Mouse (Mus musculus): ENCODE data around the gene Lipc.
A peak's percentile ranks its signal among the peaks of the same experiment; 100 is the strongest.

Gene Lipc

GRCm38 (mm10) chr9:70916516-70916915, 35.5 kb downstream of the Lipc start:
- DNase-seq (ENCODE audit: inconsistent age in 2 of 2, low spot score in 1 of 2): no peak

DNA sequence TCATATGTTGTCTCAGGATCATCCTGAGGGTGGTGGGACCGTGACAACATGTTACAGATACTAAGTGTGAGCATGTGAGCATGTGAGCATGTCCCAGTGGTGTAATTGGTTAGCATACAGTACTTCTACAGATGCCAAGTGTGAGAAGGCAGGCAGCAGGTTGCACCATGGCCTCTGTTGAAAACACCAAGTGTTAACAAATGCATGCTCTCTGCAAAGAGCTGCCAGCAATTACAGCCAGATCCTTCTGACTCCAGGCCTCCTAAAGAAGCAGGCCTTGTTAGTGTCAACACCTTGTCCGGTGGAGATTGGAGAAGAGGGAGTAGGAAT, 36.7 kb downstream of the Lipc start:
- no peak for DNase-seq (ENCODE audit: inconsistent age in 2 of 2, low spot score in 1 of 2)

- no peak for DNase-seq (ENCODE audit: inconsistent age in 2 of 2, low spot score in 1 of 2)
These were observed 37.2 kb downstream of the Lipc start for GRCm38 (mm10) chr9:70914659-70915355.

- DNase-seq (ENCODE audit: inconsistent age in 2 of 2, low spot score in 1 of 2): no peak
These were observed 40.9 kb downstream of the Lipc start for GRCm38 (mm10) chr9:70911163-70911562.

DNA sequence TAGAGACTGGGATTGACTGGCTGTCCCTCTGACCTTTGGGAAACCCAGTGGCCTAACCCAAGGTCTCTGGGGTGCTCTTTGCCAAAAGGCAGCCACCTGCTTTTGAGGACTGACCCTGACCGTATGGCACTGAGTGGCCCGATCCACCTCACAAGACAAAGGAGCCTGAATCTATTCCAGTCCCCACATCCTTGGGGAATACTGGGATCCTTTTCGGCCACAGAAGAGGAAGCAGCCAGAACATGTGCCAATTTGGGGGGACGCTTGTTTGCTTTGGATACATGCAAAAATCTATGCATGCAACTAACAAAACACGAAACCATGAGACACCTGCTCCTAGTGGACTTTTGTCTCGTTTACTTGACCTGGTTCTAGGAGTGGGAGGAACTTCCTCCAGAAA, 41.7 kb downstream of the Lipc start:
- peak; percentile 22 to 36 for DNase-seq (ENCODE audit: inconsistent age in 2 of 2, low spot score in 1 of 2)

DNA sequence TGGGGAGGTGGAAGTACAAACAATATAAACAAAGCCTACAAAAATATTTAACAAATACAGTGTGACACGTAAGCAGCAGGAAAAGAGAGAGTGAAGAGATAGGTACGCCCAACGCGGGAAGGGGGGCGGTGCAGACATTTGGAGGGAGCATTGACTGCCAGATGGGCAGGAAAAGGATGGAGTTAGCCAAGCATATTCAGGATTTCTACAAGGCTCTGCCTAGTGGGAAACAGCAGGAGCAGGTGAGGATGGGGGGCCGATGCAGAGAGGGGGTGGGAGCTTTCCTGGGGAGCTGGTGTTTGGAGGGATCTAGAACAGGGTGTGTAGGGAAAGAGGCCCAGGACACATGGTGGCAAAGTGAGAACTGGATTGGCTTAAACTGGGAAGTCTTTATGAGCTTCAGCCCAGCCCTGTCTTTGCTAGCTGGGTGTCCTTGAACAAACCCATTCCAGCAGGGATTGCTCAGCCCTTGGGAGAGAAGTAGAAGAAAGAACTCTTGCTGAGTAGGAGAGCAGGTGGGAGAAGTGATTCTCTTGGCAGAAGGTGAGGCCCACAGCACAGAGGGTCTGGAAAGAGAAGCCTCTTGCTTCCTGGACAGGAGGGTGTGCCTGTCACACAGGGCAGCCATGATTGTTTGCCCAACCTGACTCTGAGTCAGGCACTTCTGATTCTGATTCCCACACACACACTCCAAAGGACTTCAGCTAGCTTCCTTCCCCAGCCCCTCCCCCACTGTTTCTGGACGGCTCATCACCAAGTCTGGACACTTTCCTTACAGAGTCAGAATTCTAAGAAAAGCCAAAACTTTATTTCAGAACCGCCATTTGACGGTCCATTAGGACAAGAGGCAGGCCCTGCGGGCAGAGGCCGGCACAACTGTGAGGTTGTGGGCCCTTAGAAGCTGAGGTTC, 49.0 kb downstream of the Lipc start:
- DNase-seq (ENCODE audit: inconsistent age in 2 of 2, low spot score in 1 of 2): no peak

DNA sequence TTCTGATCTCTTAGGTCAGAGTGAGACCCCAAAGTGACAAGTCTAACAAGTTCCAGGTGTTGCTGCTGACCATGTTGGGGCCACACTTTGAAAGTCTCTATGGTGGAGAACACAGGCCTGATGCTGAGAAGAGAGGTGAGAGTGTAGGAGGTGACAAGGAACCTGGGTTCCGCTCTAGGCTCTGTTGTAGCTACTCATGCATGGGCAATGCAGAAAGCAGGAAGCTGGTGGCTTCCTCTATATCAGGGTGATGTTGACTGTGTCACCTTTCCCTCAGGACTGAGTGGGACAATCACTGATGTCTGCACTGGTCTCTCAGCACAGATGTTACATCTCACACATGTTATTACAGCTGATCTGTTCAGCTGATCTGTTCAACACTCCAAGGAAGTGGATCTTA, 57.8 kb downstream of the Lipc start:
- DNase-seq (ENCODE audit: inconsistent age in 2 of 2, low spot score in 1 of 2): no peak

DNA sequence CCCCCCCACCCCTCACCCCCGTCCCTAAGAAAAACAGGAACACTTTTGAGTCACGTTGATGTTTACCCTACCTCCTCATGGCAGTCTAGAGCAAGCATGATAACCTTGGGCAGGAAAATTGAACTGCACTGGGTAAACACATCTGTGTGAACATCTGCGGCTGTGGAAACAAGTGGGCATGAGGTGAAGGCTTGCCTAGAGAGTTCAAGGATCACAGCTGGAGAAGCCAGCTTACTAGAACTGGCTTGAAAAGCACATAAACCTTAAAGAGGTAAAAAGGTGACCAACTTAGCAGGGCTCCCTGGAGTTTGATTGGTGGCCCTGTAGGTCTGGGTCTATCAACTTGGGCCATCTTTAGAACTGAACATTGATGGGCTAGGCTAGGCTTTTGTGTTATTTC, 58.5 kb downstream of the Lipc start:
- no peak for DNase-seq (ENCODE audit: inconsistent age in 2 of 2, low spot score in 1 of 2)

- DNase-seq (ENCODE audit: inconsistent age in 2 of 2, low spot score in 1 of 2): no peak
These were observed 59.4 kb downstream of the Lipc start for GRCm38 (mm10) chr9:70892627-70893026.

DNA sequence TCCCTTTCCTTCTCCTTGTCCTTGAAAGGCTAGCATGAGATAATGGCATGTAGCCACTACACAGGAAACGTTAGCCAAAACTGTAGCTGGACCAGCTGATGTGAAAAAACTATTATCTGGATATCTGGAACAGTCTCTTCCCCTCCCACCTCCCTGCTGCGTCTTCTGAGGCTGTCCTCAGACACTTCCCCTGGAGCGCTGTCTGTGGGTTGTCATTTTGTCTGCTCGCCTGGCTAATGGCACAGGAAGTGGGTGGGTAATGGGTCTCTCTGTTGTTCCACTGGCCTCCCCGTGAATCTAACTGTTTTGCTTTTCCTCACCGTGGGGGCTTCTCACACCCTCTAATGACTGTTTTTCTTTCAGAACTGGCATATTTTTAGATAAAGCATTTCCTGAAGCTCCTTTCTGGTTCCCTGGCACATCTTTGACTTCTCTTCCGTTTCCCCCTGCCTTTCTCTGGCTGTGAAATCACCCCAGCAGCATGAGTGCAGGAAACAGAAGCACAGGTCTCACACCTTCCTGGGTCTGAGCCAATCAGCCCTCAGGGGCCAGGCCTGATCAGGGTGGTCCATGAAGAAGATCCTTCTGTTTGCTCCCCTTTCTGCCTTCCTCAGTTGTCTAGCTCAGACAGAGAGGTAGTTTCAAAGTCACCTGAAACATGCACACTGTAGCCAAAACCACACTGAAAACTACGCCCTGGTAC, 60.4 kb downstream of the Lipc start:
- peak; percentile 61 to 75 for DNase-seq (ENCODE audit: inconsistent age in 2 of 2, low spot score in 1 of 2)

DNA sequence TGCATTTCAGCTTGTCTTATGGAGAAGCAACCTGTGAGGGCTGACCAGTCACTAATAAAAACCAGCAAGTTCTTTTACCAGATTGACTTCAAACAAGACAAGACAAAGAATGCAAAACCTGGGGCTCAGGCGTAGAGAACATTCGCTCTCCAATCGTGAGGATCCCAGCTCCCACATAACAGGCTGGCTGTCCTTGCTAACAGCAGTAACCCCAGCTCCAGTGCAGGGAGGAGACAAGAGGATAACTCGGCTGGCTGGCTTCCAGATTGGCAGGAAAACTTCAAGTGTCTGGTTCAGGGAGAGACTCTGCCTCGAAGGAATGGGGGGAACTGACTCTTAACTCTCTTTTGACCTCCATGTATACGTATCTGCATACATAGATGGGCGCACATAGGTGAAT, 61.3 kb downstream of the Lipc start:
- DNase-seq (ENCODE audit: inconsistent age in 2 of 2, low spot score in 1 of 2): peak; percentile 34 to 59

DNA sequence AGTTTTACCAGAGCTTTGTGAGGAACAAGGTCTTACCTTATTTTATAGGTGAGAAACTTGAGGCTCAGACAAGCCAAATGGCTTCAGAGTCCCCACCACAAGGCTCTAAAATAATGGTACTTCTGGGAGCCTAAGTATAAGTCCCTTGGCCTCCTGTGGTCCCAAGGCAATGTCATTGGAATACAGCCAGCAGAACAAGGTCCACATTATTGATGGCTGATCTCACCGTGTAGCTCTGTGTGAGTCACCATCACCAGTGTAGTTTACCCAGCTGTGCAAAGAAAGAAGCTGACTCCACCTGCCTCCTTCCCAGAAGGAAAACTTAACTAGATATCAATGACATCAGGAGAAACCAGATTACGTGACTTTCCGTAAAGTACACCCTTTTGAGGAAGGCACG, 63.1 kb downstream of the Lipc start:
- peak; percentile 74 to 92 for DNase-seq (ENCODE audit: inconsistent age in 2 of 2, low spot score in 1 of 2)

DNA sequence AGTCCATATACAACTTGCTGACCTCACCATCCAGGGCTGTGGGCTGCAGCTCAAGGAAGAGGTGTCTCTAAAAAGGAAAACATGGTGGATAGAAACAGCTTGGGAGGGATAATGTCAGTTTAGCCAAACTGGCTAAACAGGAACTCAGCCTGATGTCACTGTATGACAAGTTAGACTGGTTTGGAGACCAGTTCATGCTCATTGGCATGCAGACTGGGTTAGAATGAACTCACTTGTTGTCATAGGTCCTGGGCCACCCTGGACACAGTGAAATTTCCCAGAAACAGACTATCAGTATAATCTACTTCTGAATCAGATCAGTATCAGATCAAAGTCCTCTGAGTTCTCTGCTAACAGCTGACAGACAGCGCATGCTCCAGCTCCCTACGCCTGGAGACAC, 63.5 kb downstream of the Lipc start:
- DNase-seq (ENCODE audit: inconsistent age in 2 of 2, low spot score in 1 of 2): no peak

DNA sequence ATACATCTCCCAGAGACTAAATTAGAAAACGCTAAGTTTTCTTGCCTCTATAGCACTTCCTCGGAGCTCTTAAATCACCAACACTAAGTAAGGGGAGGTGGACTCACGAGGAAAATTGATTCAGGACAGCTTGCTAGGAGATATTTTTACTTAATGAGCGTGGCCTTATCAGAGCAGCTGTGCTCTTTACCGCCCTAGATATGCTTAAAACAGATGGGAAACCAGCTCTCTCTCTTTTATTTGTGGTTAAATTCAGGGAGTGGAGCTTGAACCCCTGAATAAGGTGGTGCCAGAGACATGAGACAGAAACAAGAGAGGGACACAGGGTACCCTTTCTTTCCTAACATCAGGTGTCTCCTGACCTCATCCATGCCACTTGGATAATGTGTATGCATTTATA, 70.0 kb downstream of the Lipc start:
- DNase-seq (ENCODE audit: inconsistent age in 2 of 2, low spot score in 1 of 2): no peak

GRCm38 (mm10) chr9:70878823-70879222, 73.2 kb downstream of the Lipc start:
- DNase-seq (ENCODE audit: inconsistent age in 2 of 2, low spot score in 1 of 2): no peak

DNA sequence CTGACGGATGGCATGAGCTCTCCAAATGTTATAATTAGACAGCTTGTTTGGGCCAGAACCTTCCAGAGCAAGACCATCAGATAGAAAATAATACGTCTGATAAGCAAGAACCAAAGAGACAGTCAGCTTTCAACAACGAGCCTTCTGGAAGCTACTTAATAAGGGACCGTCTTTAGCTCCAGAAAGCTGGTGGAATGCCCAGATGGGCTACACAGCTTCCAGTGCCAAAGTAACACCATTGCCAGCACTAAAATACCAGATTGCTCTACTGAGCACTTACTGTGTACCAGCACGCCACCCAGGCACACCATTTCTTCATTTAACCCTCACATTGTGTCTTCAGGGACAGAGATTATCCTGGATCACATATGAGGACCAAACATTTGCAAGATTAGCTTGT, 73.9 kb downstream of the Lipc start:
- no peak for DNase-seq (ENCODE audit: inconsistent age in 2 of 2, low spot score in 1 of 2)

DNA sequence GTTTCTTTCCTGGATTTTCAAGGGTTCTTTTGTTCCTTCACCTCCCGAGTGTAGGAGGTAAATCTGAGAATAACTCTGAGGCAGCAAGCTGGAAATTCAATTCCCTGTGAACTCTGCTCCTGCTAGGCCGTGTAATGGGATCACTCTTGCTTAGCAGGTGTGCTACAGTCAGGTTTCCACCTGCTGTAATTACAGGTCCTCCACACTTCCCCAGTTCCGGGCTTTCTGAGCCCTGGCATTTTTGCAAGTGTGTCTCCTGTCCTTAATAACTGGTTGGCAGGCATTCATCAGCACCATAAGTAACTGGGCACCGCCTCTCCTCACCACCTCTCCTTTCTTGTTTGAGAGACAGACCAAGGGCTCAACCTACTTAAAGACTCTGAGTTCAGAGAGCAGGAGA, 76.5 kb downstream of the Lipc start:
- DNase-seq (ENCODE audit: inconsistent age in 2 of 2, low spot score in 1 of 2): no peak

DNA sequence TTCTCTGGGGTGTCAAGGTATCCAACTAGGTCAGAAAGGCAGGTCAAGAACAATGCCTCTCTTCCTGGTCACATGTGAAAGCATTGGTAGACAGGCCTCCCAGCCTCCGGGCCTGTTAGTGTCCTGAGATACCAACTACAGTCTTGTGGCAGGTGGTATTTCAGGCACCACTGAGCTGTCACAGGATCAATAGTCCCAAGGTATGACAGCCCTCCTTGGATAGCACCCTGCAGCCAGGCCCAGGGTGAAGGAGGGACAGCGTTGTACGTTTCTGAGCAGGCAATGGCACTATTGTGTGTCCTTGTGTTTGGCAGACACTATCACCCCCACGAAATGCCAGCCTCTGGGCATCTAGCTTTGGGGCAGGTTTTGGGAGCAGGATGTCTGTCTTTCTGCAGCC, 77.0 kb downstream of the Lipc start:
- DNase-seq (ENCODE audit: inconsistent age in 2 of 2, low spot score in 1 of 2): no peak

DNA sequence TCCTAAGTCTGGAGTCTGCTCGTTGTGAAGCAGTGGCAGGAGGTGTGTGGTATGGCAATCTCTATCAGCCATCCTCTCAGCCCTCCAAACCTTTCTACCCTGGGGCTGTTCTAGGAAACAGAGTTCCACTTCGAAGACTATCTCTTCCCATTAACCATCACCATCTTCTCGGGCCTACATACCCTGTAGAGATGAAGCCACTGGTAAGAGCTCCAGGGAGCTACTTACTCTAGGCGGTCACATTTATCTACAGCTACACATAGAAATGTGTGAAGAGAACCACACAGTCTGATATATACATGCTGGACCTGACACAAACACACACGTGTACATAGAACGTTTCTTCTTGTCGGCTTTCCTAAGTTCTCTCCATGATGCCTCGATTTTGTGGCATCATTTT, 79.4 kb downstream of the Lipc start:
- DNase-seq (ENCODE audit: inconsistent age in 2 of 2, low spot score in 1 of 2): no peak

DNA sequence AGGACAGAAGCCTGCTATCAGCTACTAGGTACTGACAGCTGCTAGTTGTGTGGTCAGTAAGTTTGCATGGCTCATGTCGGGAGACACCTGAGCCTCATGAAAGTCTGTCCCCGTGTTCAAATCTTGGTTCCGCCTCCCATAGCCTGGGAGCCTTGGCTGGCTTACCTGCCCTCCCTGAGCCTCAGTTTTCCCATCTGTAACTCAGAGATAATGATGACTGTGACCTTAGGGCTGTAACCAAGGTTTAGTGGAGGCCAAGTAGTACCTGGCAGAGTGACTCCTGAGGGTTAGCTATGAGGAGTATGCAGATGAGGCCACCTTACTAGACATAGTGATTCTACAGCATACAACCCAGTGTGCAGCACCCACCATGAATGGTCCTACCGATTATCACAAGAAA, 81.7 kb downstream of the Lipc start:
- DNase-seq (ENCODE audit: inconsistent age in 2 of 2, low spot score in 1 of 2): no peak

- DNase-seq (ENCODE audit: inconsistent age in 2 of 2, low spot score in 1 of 2): no peak
These were observed 82.7 kb downstream of the Lipc start for GRCm38 (mm10) chr9:70869169-70869873.

All from adrenal gland, adult (tissue).